ENCODE assay signal across 27 mouse cellular contexts in genomic region chr6:99211663-99212333, GRCm38 (mm10).
DNase-seq lines count a peak whose midpoint lies in the region; ATAC-seq and TF ChIP-seq lines count a peak whose summit lies in the region.
"Had no signal": no experiment of that assay in that cellular context is flagged by ENCODE, and none has a peak within 500 bp of the region (broad histone marks: within the 10 kb centered on the region; RNA-seq: fewer than 3 reads in every experiment).

No protein-coding gene starts in this region.

- no peaks in the 10 kb centered on the region; the same call in 1 of the 2 replicates for H3K36me3 ChIP-seq in lung, postnatal 0 days (ENCODE audit: insufficient read depth, low read length)
- H3K36me3 ChIP-seq: embryonic facial prominence, embryonic 15.5 days; forebrain, embryonic 15.5 days; neural tube, embryonic 12.5 days had no signal

- 0 out of 2 replicates have a peak, but pooled peaks have one; percentile 6 for TF ChIP-seq CTCF in lung, postnatal 0 days (IDR thresholded peaks at IDR 0.05)
- no peak for TF ChIP-seq CTCF in bone marrow, adult 2 months (IDR thresholded peaks at IDR 0.05; ENCODE audit: control insufficient read depth, insufficient read depth, low read length)

- H3K4me2 ChIP-seq in lung, postnatal 0 days (replicated peaks; ENCODE audit: low read depth, low read length) = no peak overlapping the region
- H3K4me2 ChIP-seq: embryonic facial prominence, embryonic 15.5 days; forebrain, embryonic 15.5 days; heart, embryonic 12.5 days; neural tube, embryonic 12.5 days had no signal

- DNase-seq in lung, postnatal 0 days (ENCODE audit: low spot score) = peak; percentile 25
- no peak for DNase-seq in lung, postnatal 14 days
- DNase-seq in cerebellum, postnatal 14 days = no peak
- DNase-seq in MN1 (ENCODE audit: low spot score) = no peak
- no peak for DNase-seq in left cerebral cortex, postnatal 36 days (ENCODE audit: low spot score in 2 of 2)
- DNase-seq: adrenal gland, postnatal 36 days; cerebellum, adult 18-20 months; cerebellum, postnatal 25 days; gastrocnemius, postnatal 14 days; heart, adult 18-20 months; heart, postnatal 10 days; kidney, adult 9 months; kidney, postnatal 36 days; layer of hippocampus, postnatal 36 days; lung, adult 2 months; lung, postnatal 36 days; retina, postnatal 1 day; right cerebral cortex, postnatal 25 days; spleen, adult 18-20 months had no signal

- H3K27me3 ChIP-seq in lung, postnatal 0 days (replicated peaks; ENCODE audit: insufficient read depth, low read length) = no peaks in the 10 kb centered on the region
- H3K27me3 ChIP-seq: embryonic facial prominence, embryonic 15.5 days; forebrain, embryonic 15.5 days; heart, embryonic 12.5 days; neural tube, embryonic 12.5 days had no signal

- H3K4me1 ChIP-seq in lung, postnatal 0 days (ENCODE audit: insufficient read depth, low read depth, low read length) = no peaks in the 10 kb centered on the region; the same call in 1 of the 2 replicates
- H3K4me1 ChIP-seq in bone marrow, adult 2 months (ENCODE audit: control insufficient read depth, insufficient read depth, low read length) = peaks cover 16% of the 10 kb centered on the region
- H3K4me1 ChIP-seq: embryonic facial prominence, embryonic 15.5 days had no signal

- peak; percentile 41; the same call in 1 of the 2 replicates for ATAC-seq in lung, postnatal 0 days
- ATAC-seq in hematopoietic stem cell, adult 5-6 weeks (replicated peaks in 1 of 2; ENCODE audit: insufficient read depth in 1 of 2, low FRiP score in 2 of 2, low TSS enrichment in 1 of 2, low read depth in 1 of 2, poor library complexity in 2 of 2, severe bottlenecking in 2 of 2) = peak; percentile 22 to 48; a peak in 1 of 4 replicates
- ATAC-seq: forebrain, embryonic 15.5 days; hindbrain, postnatal 0 days; intestine, embryonic 16.5 days had no signal

- H3K9me3 ChIP-seq in lung, postnatal 0 days (ENCODE audit: low read length) = no peaks in the 10 kb centered on the region
- H3K9me3 ChIP-seq: embryonic facial prominence, embryonic 15.5 days; forebrain, embryonic 15.5 days; heart, embryonic 12.5 days; neural tube, embryonic 12.5 days had no signal

- intact Hi-C loops in left cerebral cortex, postnatal 36 days (cut with DNase I) = no loop called here

- H3K27ac ChIP-seq in lung, postnatal 0 days (ENCODE audit: low read length) = no peak overlapping the region
- peak overlapping the region; percentile 44 for H3K27ac ChIP-seq in bone marrow, adult 2 months (ENCODE audit: control insufficient read depth, insufficient read depth, low read depth, low read length, poor library complexity)
- H3K27ac ChIP-seq: embryonic facial prominence, embryonic 15.5 days; forebrain, embryonic 15.5 days; hindbrain, postnatal 0 days; neural tube, embryonic 12.5 days had no signal

- H3K9ac ChIP-seq in lung, postnatal 0 days (replicated peaks; ENCODE audit: low read depth) = no peak overlapping the region
- H3K9ac ChIP-seq: embryonic facial prominence, embryonic 15.5 days; forebrain, embryonic 15.5 days; heart, embryonic 12.5 days; neural tube, embryonic 12.5 days had no signal

- H3K4me3 ChIP-seq in lung, postnatal 0 days (ENCODE audit: low read depth, low read length) = no peak overlapping the region
- no peak overlapping the region for H3K4me3 ChIP-seq in bone marrow, adult 2 months (replicated peaks; ENCODE audit: control insufficient read depth, low read depth, low read length)
- H3K4me3 ChIP-seq: embryonic facial prominence, embryonic 15.5 days; forebrain, embryonic 15.5 days; heart, embryonic 12.5 days; neural tube, embryonic 12.5 days had no signal

- no peak for TF ChIP-seq EP300 in lung, postnatal 0 days (IDR thresholded peaks at IDR 0.05)

- WGBS in lung, postnatal 0 days = 70% methylated on average over 5 of the region's 5 CpGs
- WGBS in bone marrow, adult 2 months = 40% methylated on average over 5 of the region's 5 CpGs

- TF ChIP-seq POLR2A in bone marrow, adult 2 months (IDR thresholded peaks at IDR 0.05; ENCODE audit: borderline replicate concordance, control insufficient read depth, low read depth, low read length) = no peak
